Mouse (Mus musculus) stomach, embryonic 14.5 days (tissue): ENCODE results near the gene Rcc2. TPM values are rescaled to one million over a fixed set of nuclear protein-coding genes. Genes with fewer than 3 reads are reported as not detected.

Experiments used
- ATAC-seq: fragments of 200-750 bp; cut with Nextera tagmentation; 2 replicates; pipeline ENCODE4 v1.8.0; 2017; ENCODE audit warnings: low read depth, moderate TSS enrichment; ENCODE audit not compliant: insufficient number of reproducible peaks, insufficient read depth, low FRiP score
- H3K27ac ChIP-seq: fragments of 300-500 bp; sonication (generic); 2 replicates; pipeline ENCODE4 v1.5.1; 2014; ENCODE audit warnings: mild to moderate bottlenecking, low read length, moderate library complexity, mixed read lengths
- H3K27me3 ChIP-seq: fragments of 300-500 bp; sonication (generic); 2 replicates; pipeline ENCODE4 v1.6.1; 2014; ENCODE audit warnings: low read length, control low read depth, mixed read lengths; ENCODE audit not compliant: control insufficient read depth, insufficient read depth
- H3K36me3 ChIP-seq: fragments of 300-500 bp; sonication (generic); 2 replicates; pipeline ENCODE4 v1.6.1; 2014; ENCODE audit warnings: mild to moderate bottlenecking, control low read depth, low read length, moderate library complexity, mixed read lengths; ENCODE audit not compliant: control insufficient read depth, insufficient read depth
- H3K4me1 ChIP-seq: fragments of 300-500 bp; sonication (generic); 2 replicates; pipeline ENCODE4 v1.6.1; 2014; ENCODE audit warnings: low read length, control low read depth, mixed read lengths; ENCODE audit not compliant: control insufficient read depth, insufficient read depth
- H3K4me2 ChIP-seq: fragments of 300-500 bp; sonication (generic); replicated peaks from 2 replicates; pipeline ENCODE4 v1.6.1; 2014; ENCODE audit warnings: low read depth, low read length, control low read depth
- H3K4me3 ChIP-seq: fragments of 300-500 bp; sonication (generic); 2 replicates; pipeline ENCODE4 v1.5.1; 2014; ENCODE audit warnings: low read depth, low read length, control low read depth
- H3K9ac ChIP-seq: fragments of 300-500 bp; sonication (generic); replicated peaks from 2 replicates; pipeline ENCODE4 v1.6.1; 2014; ENCODE audit warnings: low read depth, mild to moderate bottlenecking, control low read depth, low read length, moderate library complexity, mixed read lengths
- H3K9me3 ChIP-seq: fragments of 300-500 bp; sonication (generic); 2 replicates; pipeline ENCODE4 v1.6.1; 2016; ENCODE audit warnings: low read depth, low read length, control low read depth; ENCODE audit not compliant: control insufficient read depth
- whole genome bisulfite sequencing: fragments of 180-500 bp; shearing (Covaris S2); extraction: QIAGEN DNeasy Blood & Tissue Kit; methylation state at CpG from one replicate; pipeline ENCODE4 v1.1.7; 2014; 5-methylcytosine and 5-hydroxymethylcytosine counted together
- polyA plus RNA-seq: library from polyadenylated mRNA; unstranded; fragments of >200 nt; fragmentation: Nextera tagmentation; extraction: Ambion mirVana; gene quantifications from 2 replicates; pipeline ENCODE4 v1.2.1, GENCODE M21; 2014

Rcc2 gene
- polyA plus RNA-seq, 1 experiment from 2014 or later: 26.6 TPM

GRCm38 (mm10) chr4:140662882-140663585 lies 37.3 kb upstream of the Rcc2 start:
- Histone ChIP-seq H3K9ac (no peak overlapping the region), H3K27ac (no peak overlapping the region), H3K9me3 (no peaks in the 10 kb centered on the region), H3K4me1 (peaks cover 28% of the 10 kb centered on the region), H3K4me3 (no peak overlapping the region), H3K27me3 (no peaks in the 10 kb centered on the region), H3K4me2 (no peak overlapping the region), H3K36me3 (no peaks in the 10 kb centered on the region)
- ATAC-seq: no peak
- WGBS: 35% methylated on average over 10 of the region's 10 CpGs

DNA sequence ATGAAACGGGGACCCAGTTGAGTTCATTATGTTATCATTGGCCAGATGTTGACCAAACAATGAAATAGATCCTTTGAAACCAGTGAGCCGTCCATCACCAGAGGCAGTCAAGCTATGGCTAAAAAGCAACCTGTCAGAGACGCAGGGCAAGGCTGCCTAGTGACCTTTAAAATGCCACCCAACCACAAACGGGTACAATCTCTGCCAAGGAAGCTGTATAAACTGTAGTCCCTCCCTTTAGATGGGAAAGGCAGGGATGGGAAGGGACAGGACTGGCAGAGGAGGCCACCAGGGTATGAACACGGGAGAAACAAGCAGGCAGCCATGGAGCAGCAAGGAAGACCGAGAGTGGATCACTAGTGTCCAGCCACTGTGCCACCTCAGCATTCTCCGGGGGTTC lies 35.3 kb upstream of the Rcc2 start:
- 65% methylated on average over 7 of the region's 7 CpGs for WGBS
- no peak overlapping the region for H3K9ac ChIP-seq

DNA sequence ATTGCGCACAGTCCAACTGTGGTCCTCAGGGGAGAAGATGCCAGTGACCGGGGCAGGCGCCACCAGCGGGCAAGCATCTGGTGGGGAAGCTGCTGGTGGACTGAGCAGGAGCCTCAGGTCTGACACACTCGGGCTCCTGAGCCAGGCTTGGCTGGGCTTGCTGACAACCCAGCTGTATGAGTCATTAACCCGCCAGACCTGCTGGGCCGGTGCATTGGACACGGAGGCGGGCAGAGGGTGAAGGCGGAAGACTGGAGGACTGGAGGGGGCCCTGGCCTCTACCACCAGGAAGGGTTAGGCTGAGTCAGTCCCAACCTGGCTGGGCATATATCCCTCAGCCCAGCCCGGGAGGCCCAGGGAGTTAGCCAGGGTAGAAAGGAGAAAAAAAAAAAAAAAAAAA lies 34.6 kb upstream of the Rcc2 start, which contains the start of gene Arhgef10l:
Gene Arhgef10l, minus strand, starts transcription at position 253 of the 400 bp plus-strand sequence.
- Histone ChIP-seq H3K4me2 (0 out of 2 replicates have a peak within 1 kb of the TSS, but pooled peaks have one; percentile 20), H3K9ac (no peak within 1 kb of the TSS), H3K27ac (no peak within 1 kb of the TSS)

More for the DNA sequence above, 35.3 kb upstream of the Rcc2 start:
- H3K4me1 ChIP-seq: peaks cover 19% of the 10 kb centered on the region; the same call in 1 of the 2 replicates
- no peak for ATAC-seq
- H3K36me3 ChIP-seq: no peaks in the 10 kb centered on the region
- no peak overlapping the region for H3K27ac ChIP-seq
- no peak overlapping the region for H3K4me3 ChIP-seq
- H3K27me3 ChIP-seq: no peaks in the 10 kb centered on the region
- H3K9me3 ChIP-seq: no peaks in the 10 kb centered on the region
- H3K4me2 ChIP-seq: 0 out of 2 replicates have a peak overlapping the region, but pooled peaks have one; percentile 20

DNA sequence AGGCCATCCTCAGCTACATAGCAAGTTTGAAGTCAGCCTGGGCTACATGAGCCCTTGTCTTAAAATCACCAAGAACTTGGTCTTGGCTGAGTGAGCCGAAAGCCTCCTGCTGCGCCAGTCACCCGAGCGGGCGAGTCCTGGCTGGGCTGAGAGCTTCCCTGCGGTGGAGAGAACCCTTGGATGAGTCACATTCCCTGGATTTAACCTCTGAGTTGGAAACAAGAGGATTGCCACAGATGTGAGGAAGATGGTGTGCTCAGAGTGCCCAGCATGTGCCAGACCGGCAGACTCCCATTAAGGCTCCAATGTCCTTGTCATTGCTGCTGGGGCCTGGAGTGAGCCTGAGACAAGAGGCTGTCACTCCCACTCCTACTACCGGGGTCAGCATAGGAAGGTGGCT lies 32.5 kb upstream of the Rcc2 start:
- no peak overlapping the region for H3K4me3 ChIP-seq
- H3K4me2 ChIP-seq: no peak overlapping the region
- no peaks in the 10 kb centered on the region for H3K27me3 ChIP-seq
- H3K4me1 ChIP-seq: peaks cover 10% of the 10 kb centered on the region; the same call in 1 of the 2 replicates
- H3K27ac ChIP-seq: no peak overlapping the region
- no peaks in the 10 kb centered on the region for H3K9me3 ChIP-seq
- H3K36me3 ChIP-seq: no peaks in the 10 kb centered on the region
- 89% methylated on average over 8 of the region's 8 CpGs for WGBS
- no peak overlapping the region for H3K9ac ChIP-seq
- ATAC-seq: no peak

More for the DNA sequence above, 34.6 kb upstream of the Rcc2 start, which contains the start of gene Arhgef10l:
- H3K9me3 ChIP-seq: no peaks in the 10 kb centered on the region
- no peaks in the 10 kb centered on the region for H3K36me3 ChIP-seq
- WGBS: 55% methylated on average over 11 of the region's 11 CpGs
- no peaks in the 10 kb centered on the region for H3K27me3 ChIP-seq
- H3K4me3 ChIP-seq: no peak within 1 kb of the TSS
- peak; percentile 86 for ATAC-seq
- H3K4me1 ChIP-seq: peaks cover 19% of the 10 kb centered on the region; the same call in 1 of the 2 replicates

- H3K9ac ChIP-seq: no peak overlapping the region
- H3K4me1 ChIP-seq: no peaks in the 10 kb centered on the region
- no peaks in the 10 kb centered on the region for H3K27me3 ChIP-seq
- no peak overlapping the region for H3K27ac ChIP-seq
- no peaks in the 10 kb centered on the region for H3K9me3 ChIP-seq
- no peak overlapping the region for H3K4me3 ChIP-seq
- H3K36me3 ChIP-seq: no peaks in the 10 kb centered on the region
- peak; percentile 42; the same call in 1 of the 2 replicates for ATAC-seq
- WGBS: 62% methylated on average over 12 of the region's 12 CpGs
- H3K4me2 ChIP-seq: no peak overlapping the region
Measured at GRCm38 (mm10) chr4:140673527-140674264, 26.6 kb upstream of the Rcc2 start.

DNA sequence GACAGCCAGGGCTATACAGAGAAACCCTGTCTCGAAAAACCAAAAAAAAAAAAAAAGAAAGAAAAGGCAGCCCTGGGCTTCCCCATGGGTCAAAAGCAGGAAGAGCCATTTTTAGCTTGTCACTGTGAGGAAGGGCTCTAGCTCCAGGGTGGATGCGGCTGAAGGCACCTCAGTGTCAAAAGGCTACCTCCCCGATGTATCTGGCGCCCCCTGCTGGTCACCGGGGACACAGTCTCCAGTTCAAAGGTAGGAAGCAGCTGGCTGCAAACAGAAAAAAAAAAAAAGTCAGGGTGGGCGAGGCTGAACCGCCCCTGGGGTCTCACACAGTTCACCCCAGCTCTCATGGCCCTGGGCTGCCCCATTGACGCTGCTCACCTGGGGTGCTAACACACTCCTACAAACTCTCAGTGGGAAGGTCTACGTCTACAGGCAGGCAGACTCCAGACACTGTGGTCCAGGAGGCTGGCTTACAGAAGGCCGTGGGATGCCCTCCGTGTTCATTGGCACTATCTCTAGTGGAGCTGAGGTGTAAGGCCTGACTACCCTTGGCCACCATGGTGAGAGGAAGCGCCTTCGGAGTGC lies 25.9 kb upstream of the Rcc2 start:
- no peaks in the 10 kb centered on the region for H3K27me3 ChIP-seq
- H3K4me1 ChIP-seq: no peaks in the 10 kb centered on the region
- no peak overlapping the region for H3K27ac ChIP-seq
- no peaks in the 10 kb centered on the region for H3K36me3 ChIP-seq
- no peak overlapping the region for H3K4me3 ChIP-seq
- H3K9me3 ChIP-seq: no peaks in the 10 kb centered on the region
- WGBS: 33% methylated on average over 13 of the region's 13 CpGs
- peak; percentile 16; the same call in 1 of the 2 replicates for ATAC-seq
- no peak overlapping the region for H3K9ac ChIP-seq
- H3K4me2 ChIP-seq: no peak overlapping the region

GRCm38 (mm10) chr4:140679038-140679437 lies 21.3 kb upstream of the Rcc2 start:
- 15% methylated on average over 5 of the region's 5 CpGs for WGBS
- no peak overlapping the region for H3K27ac ChIP-seq
- ATAC-seq: no peak

GRCm38 (mm10) chr4:140679723-140680380 lies 20.5 kb upstream of the Rcc2 start:
- Histone ChIP-seq H3K9me3 (no peaks in the 10 kb centered on the region), H3K27me3 (no peaks in the 10 kb centered on the region), H3K4me2 (no peak overlapping the region), H3K27ac (no peak overlapping the region), H3K9ac (no peak overlapping the region), H3K4me1 (peaks cover 5% of the 10 kb centered on the region; the same call in 1 of the 2 replicates), H3K4me3 (no peak overlapping the region), H3K36me3 (no peaks in the 10 kb centered on the region)
- 27% methylated on average over 15 of the region's 18 CpGs for WGBS
- ATAC-seq: peak; percentile 24; the same call in 1 of the 2 replicates

More at GRCm38 (mm10) chr4:140679038-140679437, 21.3 kb upstream of the Rcc2 start:
- H3K9ac ChIP-seq: no peak overlapping the region
- H3K4me3 ChIP-seq: no peak overlapping the region
- H3K27me3 ChIP-seq: no peaks in the 10 kb centered on the region
- H3K9me3 ChIP-seq: no peaks in the 10 kb centered on the region
- H3K4me1 ChIP-seq: peaks cover 4% of the 10 kb centered on the region; the same call in 1 of the 2 replicates
- no peak overlapping the region for H3K4me2 ChIP-seq
- H3K36me3 ChIP-seq: no peaks in the 10 kb centered on the region
